Mouse (Mus musculus): ENCODE measurements at regions not wholly inside any gene's neighbourhood (a gene's known extent, or its start where the extent isn't known, plus 50 kb on each side); places are given as distances from the start of the nearest gene placed in this dataset.
A peak's percentile ranks its signal among the peaks of the same experiment; 100 is the strongest.

GRCm38 (mm10) chr13:53776421-53776820, 279.1 kb downstream of the Drd1 start:
- Histone ChIP-seq H3K9ac (no peak overlapping the region), H3K4me3 (no peak overlapping the region), H3K4me2 (no peak overlapping the region), H3K27me3 (no peaks in the 10 kb centered on the region), H3K4me1 (replicated peaks) (no peaks in the 10 kb centered on the region), H3K36me3 (no peaks in the 10 kb centered on the region), H3K9me3 (no peaks in the 10 kb centered on the region), H3K27ac (no peak overlapping the region)
- WGBS: 83% methylated on average over 11 of the region's 11 CpGs
- no peak for ATAC-seq (ENCODE audit: low FRiP score)

GRCm38 (mm10) chr13:53775687-53776086, 279.8 kb downstream of the Drd1 start:
- H3K27ac ChIP-seq: no peak overlapping the region
- H3K36me3 ChIP-seq: no peaks in the 10 kb centered on the region
- H3K27me3 ChIP-seq: no peaks in the 10 kb centered on the region
- 49% methylated on average over 5 of the region's 5 CpGs for whole genome bisulfite sequencing
- no peaks in the 10 kb centered on the region for H3K4me1 ChIP-seq (replicated peaks)
- no peak overlapping the region for H3K4me3 ChIP-seq
- H3K4me2 ChIP-seq: no peak overlapping the region
- no peak overlapping the region for H3K9ac ChIP-seq
- no peak for ATAC-seq (ENCODE audit: low FRiP score)
- no peaks in the 10 kb centered on the region for H3K9me3 ChIP-seq

DNA sequence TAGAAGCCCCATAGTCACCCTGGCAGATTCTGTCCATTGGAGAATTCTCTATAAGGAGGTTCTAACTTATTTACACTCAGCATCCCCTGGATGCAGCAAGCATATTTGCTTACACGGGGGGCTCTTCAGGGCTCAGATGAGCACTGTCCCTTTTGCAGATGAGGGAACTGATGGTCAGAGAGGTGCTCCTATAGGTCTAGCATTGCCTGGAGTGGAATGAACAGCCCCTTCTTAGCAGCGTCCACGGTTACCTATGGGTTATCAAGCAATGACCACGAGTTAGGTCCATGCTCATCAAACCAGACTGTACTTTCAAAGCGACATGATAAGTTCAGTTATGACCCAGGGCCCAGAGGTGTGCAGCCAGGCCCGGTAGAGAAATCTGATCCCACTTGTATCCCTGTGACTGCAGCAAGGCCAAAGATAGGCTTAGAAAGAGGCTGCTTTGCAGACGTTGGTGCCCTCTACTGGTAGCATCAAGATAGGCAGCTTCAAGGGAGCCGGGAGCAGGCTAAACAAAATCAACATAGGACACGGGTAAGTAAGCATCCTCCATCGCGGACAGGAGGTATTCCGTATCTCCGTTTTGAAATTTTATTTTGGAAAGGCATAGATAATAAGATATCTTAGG, 290.8 kb downstream of the Drd1 start:
- no peak overlapping the region for H3K4me3 ChIP-seq
- H3K27me3 ChIP-seq: no peaks in the 10 kb centered on the region
- H3K4me1 ChIP-seq (replicated peaks): no peaks in the 10 kb centered on the region
- H3K9me3 ChIP-seq: no peaks in the 10 kb centered on the region
- no peak overlapping the region for H3K4me2 ChIP-seq
- H3K9ac ChIP-seq: no peak overlapping the region
- 0 out of 2 replicates have a peak, but pooled peaks have one; percentile 28 for ATAC-seq (ENCODE audit: low FRiP score)
- H3K36me3 ChIP-seq: no peaks in the 10 kb centered on the region
- 28% methylated on average over 13 of the region's 13 CpGs for WGBS
- H3K27ac ChIP-seq: no peak overlapping the region

- H3K4me2 ChIP-seq: no peak overlapping the region
- ATAC-seq (ENCODE audit: low FRiP score): no peak
- H3K4me3 ChIP-seq: no peak overlapping the region
- 68% methylated on average over 13 of the region's 13 CpGs for WGBS
- peaks cover 20% of the 10 kb centered on the region for H3K4me1 ChIP-seq (replicated peaks)
- no peak overlapping the region for H3K27ac ChIP-seq
- H3K9ac ChIP-seq: no peak overlapping the region
- H3K27me3 ChIP-seq: 0 out of 2 replicates have a peak, but pooled peaks cover 12% of the 10 kb centered on the region
- no peaks in the 10 kb centered on the region for H3K36me3 ChIP-seq
- no peaks in the 10 kb centered on the region for H3K9me3 ChIP-seq
Measured at GRCm38 (mm10) chr13:53757576-53758237, 284.8 kb upstream of the Msx2 start.

GRCm38 (mm10) chr13:53756970-53757530, 284.2 kb upstream of the Msx2 start:
- Histone ChIP-seq H3K4me1 (replicated peaks) (peaks cover 20% of the 10 kb centered on the region), H3K9me3 (no peaks in the 10 kb centered on the region), H3K27me3 (0 out of 2 replicates have a peak, but pooled peaks cover 15% of the 10 kb centered on the region), H3K36me3 (no peaks in the 10 kb centered on the region), H3K9ac (no peak overlapping the region), H3K4me2 (no peak overlapping the region), H3K27ac (no peak overlapping the region), H3K4me3 (no peak overlapping the region)
- ATAC-seq (ENCODE audit: low FRiP score): no peak
- WGBS: 32% methylated on average over 13 of the region's 13 CpGs

DNA sequence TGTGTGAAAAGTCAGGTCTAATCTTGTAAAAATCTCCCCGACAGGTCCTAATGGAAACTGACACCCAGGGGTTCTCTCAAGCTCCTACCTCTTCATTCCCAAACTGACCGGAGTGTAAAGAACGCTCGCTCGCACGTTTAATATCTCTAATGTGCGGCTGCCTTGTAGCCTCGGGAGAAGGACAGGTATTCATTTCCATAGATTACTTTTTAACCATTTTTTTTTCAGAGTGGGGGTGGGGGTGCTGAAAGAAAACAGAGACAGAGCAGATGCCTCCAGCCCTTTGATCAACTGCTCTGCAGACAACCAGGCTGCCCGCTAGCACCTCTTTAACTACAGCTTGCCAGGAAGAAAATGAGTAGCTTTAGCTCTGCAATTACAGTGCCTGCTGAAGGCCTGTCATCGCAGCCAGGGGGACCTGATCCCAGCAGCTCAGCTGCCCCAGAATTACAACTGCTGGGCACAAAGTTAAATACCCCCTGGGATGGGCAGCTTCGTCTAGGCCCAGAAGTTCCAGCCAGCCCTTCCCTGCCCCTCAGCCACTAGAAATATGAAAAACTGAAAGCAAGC, 282.3 kb upstream of the Msx2 start:
- H3K4me3 ChIP-seq: no peak overlapping the region
- H3K4me2 ChIP-seq: no peak overlapping the region
- H3K27me3 ChIP-seq: peaks cover 17% of the 10 kb centered on the region; the same call in 1 of the 2 replicates
- 60% methylated on average over 11 of the region's 11 CpGs for WGBS
- H3K4me1 ChIP-seq (replicated peaks): peaks cover 20% of the 10 kb centered on the region
- no peak overlapping the region for H3K9ac ChIP-seq
- H3K27ac ChIP-seq: no peak overlapping the region
- ATAC-seq (ENCODE audit: low FRiP score): no peak
- H3K9me3 ChIP-seq: no peaks in the 10 kb centered on the region
- H3K36me3 ChIP-seq: no peaks in the 10 kb centered on the region

DNA sequence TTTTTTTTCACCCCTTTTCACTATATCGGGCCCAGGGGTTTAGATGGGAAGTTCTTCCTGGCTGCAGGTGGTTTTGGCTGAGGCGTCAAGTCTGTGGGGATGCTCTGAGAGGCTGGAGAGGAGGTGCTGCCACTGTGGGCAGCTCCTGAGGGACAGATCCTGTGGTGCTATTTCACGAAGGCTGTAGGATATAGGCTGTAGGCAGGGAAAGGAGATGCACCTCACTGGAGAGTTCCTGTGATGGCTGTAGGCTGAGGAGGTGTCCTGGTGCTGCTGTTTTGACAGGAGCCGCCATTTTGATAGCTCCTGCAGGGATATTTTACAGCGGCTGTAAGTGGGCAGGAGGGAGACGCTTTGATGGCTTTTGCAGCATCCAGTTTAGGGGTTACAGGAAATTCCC, 280.2 kb upstream of the Msx2 start:
- Histone ChIP-seq H3K36me3 (no peaks in the 10 kb centered on the region), H3K4me2 (no peak overlapping the region), H3K27me3 (peaks cover 17% of the 10 kb centered on the region; the same call in 1 of the 2 replicates), H3K4me3 (no peak overlapping the region), H3K27ac (no peak overlapping the region), H3K9me3 (no peaks in the 10 kb centered on the region), H3K9ac (no peak overlapping the region), H3K4me1 (replicated peaks) (peaks cover 20% of the 10 kb centered on the region)
- ATAC-seq (ENCODE audit: low FRiP score): no peak
- WGBS: 71% methylated on average over 6 of the region's 6 CpGs

DNA sequence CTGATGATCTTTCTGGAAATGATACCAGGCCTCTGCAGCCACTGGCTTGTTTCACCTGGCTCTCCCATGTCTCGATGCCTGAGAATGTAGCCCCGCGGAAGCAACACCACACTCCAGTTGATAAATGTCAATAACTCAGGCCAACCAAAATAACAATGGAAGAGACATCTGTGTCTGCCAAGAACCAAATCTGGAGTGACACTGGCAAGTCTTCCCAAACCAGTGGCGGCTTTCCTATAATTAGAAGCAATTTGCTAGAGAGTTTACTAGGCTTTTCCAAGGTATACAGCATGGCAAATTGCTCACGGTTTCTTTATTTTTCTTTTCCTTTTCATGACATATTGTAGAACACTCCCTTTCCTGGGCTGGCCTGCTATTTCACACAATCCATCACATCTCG, 268.1 kb upstream of the Msx2 start:
- H3K27ac ChIP-seq: no peak overlapping the region
- no peak overlapping the region for H3K4me3 ChIP-seq
- no peaks in the 10 kb centered on the region for H3K9me3 ChIP-seq
- no peak for ATAC-seq (ENCODE audit: low FRiP score)
- no peak overlapping the region for H3K9ac ChIP-seq
- no peaks in the 10 kb centered on the region for H3K36me3 ChIP-seq
- no peak overlapping the region for H3K4me2 ChIP-seq
- 88% methylated on average over 6 of the region's 6 CpGs for WGBS
- no peaks in the 10 kb centered on the region for H3K4me1 ChIP-seq (replicated peaks)
- H3K27me3 ChIP-seq: no peaks in the 10 kb centered on the region

DNA sequence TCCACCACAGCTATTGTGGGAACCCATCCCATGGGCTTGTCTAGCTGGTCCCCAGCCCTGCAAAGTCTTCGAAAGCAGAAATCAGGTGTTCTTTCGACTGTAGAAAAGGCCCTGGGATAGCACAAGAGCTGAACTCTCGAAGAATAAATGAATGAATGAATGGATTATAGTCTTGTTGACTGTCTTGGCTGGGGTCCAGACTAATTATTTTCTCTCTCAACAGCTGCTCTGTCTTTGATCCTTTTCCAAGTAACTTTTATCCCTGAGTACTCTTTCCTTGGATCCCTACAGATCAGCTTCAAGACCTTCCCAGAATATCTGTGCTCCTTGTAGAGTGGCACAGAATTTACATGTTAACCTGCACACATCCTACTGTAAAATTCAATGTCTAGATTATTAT, 266.3 kb upstream of the Msx2 start:
- WGBS: 74% methylated on average over 3 of the region's 3 CpGs
- no peak for ATAC-seq (ENCODE audit: low FRiP score)
- no peak overlapping the region for H3K27ac ChIP-seq
- no peak overlapping the region for H3K9ac ChIP-seq
- H3K36me3 ChIP-seq: no peaks in the 10 kb centered on the region
- no peak overlapping the region for H3K4me3 ChIP-seq
- H3K9me3 ChIP-seq: no peaks in the 10 kb centered on the region
- H3K4me1 ChIP-seq (replicated peaks): no peaks in the 10 kb centered on the region
- H3K4me2 ChIP-seq: no peak overlapping the region
- H3K27me3 ChIP-seq: no peaks in the 10 kb centered on the region

DNA sequence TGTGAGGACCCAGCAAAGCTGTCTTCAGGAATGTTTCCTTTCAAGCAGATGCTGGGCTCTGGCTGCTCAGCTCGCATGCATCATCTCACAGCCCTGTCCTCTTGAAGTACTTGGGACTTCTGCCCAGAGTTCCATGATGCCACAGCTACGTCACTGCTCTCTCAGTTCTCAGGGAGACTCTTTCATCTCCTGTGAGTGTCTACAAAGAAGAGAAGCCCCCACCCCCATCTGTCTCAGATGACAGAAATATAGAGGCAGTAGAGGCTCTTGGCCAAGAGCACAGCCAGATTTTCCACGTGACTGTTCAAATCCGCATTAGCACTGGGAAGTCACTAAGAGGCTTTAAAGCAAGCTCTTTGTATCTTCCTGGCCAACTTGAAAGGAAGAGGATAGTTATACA, 262.1 kb upstream of the Msx2 start:
- no peak overlapping the region for H3K27ac ChIP-seq

DNA sequence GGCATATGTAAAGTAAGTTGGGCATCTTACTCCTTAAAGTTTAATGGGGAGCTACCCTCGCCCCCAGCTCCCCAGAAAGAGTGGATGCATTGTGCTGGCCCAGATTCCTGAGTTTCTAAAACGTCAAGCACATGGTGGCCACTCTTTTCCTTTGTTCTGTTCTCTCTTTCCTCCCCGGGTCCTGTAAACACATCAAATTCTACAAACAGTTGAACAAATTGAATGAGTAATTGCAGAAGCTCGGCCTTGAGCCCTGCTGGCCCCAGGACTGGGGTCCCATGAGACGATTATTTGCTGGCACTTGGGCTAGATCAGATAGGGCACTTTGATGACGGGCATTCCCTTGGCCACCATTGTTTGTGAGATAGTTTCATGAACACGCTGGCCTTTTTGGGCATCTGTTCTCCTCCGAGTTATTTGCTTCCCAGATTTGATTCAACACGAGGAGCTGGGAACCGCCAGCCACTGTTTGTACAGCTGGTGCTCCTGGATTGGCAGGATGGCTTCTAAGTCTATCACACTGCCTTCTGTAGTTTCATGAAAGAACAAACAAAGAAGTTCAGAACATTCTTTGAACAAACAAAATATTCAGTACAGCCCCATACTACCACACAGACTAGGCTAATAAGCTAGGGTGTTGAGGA, 257.5 kb upstream of the Msx2 start:
- 68% methylated on average over 10 of the region's 10 CpGs for WGBS
- ATAC-seq (ENCODE audit: low FRiP score): no peak
- H3K27me3 ChIP-seq: no peaks in the 10 kb centered on the region

More for the DNA sequence above, 262.1 kb upstream of the Msx2 start:
- no peak overlapping the region for H3K4me3 ChIP-seq
- H3K4me2 ChIP-seq: no peak overlapping the region
- no peaks in the 10 kb centered on the region for H3K9me3 ChIP-seq
- no peak overlapping the region for H3K9ac ChIP-seq
- no peaks in the 10 kb centered on the region for H3K27me3 ChIP-seq
- H3K4me1 ChIP-seq (replicated peaks): no peaks in the 10 kb centered on the region
- no peaks in the 10 kb centered on the region for H3K36me3 ChIP-seq
- 67% methylated on average over 4 of the region's 4 CpGs for WGBS
- ATAC-seq (ENCODE audit: low FRiP score): no peak

GRCm38 (mm10) chr13:53729848-53730247, 257.0 kb upstream of the Msx2 start:
- Histone ChIP-seq H3K9ac (no peak overlapping the region), H3K4me3 (no peak overlapping the region), H3K9me3 (no peaks in the 10 kb centered on the region), H3K27me3 (no peaks in the 10 kb centered on the region), H3K4me1 (replicated peaks) (no peaks in the 10 kb centered on the region), H3K36me3 (no peaks in the 10 kb centered on the region), H3K4me2 (no peak overlapping the region), H3K27ac (no peak overlapping the region)
- WGBS: 91% methylated on average over 7 of the region's 7 CpGs
- ATAC-seq (ENCODE audit: low FRiP score): no peak

More for the DNA sequence above, 257.5 kb upstream of the Msx2 start:
- no peak overlapping the region for H3K4me2 ChIP-seq
- no peaks in the 10 kb centered on the region for H3K4me1 ChIP-seq (replicated peaks)
- no peak overlapping the region for H3K4me3 ChIP-seq
- H3K9ac ChIP-seq: no peak overlapping the region
- no peak overlapping the region for H3K27ac ChIP-seq
- no peaks in the 10 kb centered on the region for H3K36me3 ChIP-seq
- H3K9me3 ChIP-seq: no peaks in the 10 kb centered on the region
